Mouse (Mus musculus) midbrain, embryonic 14.5 days (tissue): ENCODE data around the gene Reep3. TPM values are rescaled to one million over a fixed set of nuclear protein-coding genes. Genes with fewer than 3 reads are reported as not detected.

ENCODE experiments used
- ATAC-seq: fragments of 200-750 bp; cut with Nextera tagmentation; 2 replicates; pipeline ENCODE4 v1.8.0; 2017; ENCODE audit warnings: moderate number of reproducible peaks, moderate library complexity; ENCODE audit not compliant: low FRiP score, low TSS enrichment
- DNase-seq: peaks from one replicate; pipeline ENCODE4 v3.0.0-alpha.2; 2015
- H3K27ac ChIP-seq: fragments of 300-500 bp; sonication (generic); replicated peaks from 2 replicates; pipeline ENCODE4 v1.5.1; 2014; ENCODE audit warnings: mild to moderate bottlenecking, low read depth, low read length, moderate library complexity
- H3K27me3 ChIP-seq: fragments of 300-500 bp; sonication (generic); 2 replicates; pipeline ENCODE4 v1.6.1; 2014; ENCODE audit warnings: low read length, control low read depth, mixed read lengths; ENCODE audit not compliant: control insufficient read depth, insufficient read depth
- H3K36me3 ChIP-seq: fragments of 300-500 bp; sonication (generic); 2 replicates; pipeline ENCODE4 v1.6.1; 2014; ENCODE audit warnings: low read length, control low read depth; ENCODE audit not compliant: control insufficient read depth, insufficient read depth
- H3K4me1 ChIP-seq: fragments of 300-500 bp; sonication (generic); 2 replicates; pipeline ENCODE4 v1.6.1; 2014; ENCODE audit warnings: mild to moderate bottlenecking, antibody characterized with exemption, low read length, control low read depth; ENCODE audit not compliant: control insufficient read depth, insufficient read depth
- H3K4me2 ChIP-seq: fragments of 300-500 bp; sonication (generic); 2 replicates; pipeline ENCODE4 v1.6.1; 2014; ENCODE audit warnings: mild to moderate bottlenecking, low read length, moderate library complexity
- H3K4me3 ChIP-seq: fragments of 300-500 bp; sonication (generic); replicated peaks from 2 replicates; pipeline ENCODE4 v1.5.1; 2014; ENCODE audit warnings: low read depth, low read length
- H3K9ac ChIP-seq: fragments of 300-500 bp; sonication (generic); replicated peaks from 2 replicates; pipeline ENCODE4 v1.6.1; 2014; ENCODE audit warnings: mild to moderate bottlenecking, low read length, moderate library complexity
- H3K9me3 ChIP-seq: fragments of 300-500 bp; sonication (generic); 2 replicates; pipeline ENCODE4 v1.6.1; 2016; ENCODE audit warnings: low read length, control low read depth, mixed read lengths; ENCODE audit not compliant: control insufficient read depth
- WGBS: fragments of 180-500 bp; shearing (Covaris S2); extraction: QIAGEN DNeasy Blood & Tissue Kit; methylation state at CpG from one replicate; pipeline ENCODE4 v1.1.7; 2014; 5-methylcytosine and 5-hydroxymethylcytosine counted together
- polyA plus RNA-seq: library from polyadenylated mRNA; unstranded; fragments of >200 nt; fragmentation: Nextera tagmentation; extraction: Ambion mirVana; gene quantifications from 2 replicates; pipeline ENCODE4 v1.2.1, GENCODE M21; 2014

Reep3 gene
- polyA plus RNA-seq, 1 experiment from 2014 or later = 35.5 TPM

DNA sequence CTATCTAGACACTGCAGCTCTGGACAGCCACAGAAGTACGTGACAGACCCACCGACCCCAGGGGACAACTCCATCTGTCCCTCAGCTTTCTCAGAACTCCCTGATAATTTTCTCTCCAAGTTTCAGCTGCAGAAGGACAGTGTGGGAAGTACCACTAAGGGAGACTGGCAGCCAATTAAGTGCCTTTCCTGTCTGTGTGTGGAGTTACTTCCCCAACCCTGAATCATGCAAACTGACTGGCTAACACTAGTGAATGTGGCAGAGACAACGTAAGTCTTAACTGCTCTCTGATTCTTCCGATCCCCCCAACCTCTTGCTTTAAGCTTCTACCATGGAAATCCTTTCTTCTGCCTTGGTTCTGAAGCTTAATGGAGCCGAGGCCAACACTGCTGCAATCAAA is 60.6 kb downstream of the Reep3 start:
- no peak for DNase-seq
- H3K4me1 ChIP-seq = no peaks in the 10 kb centered on the region
- H3K36me3 ChIP-seq = peaks cover 4% of the 10 kb centered on the region; the same call in 1 of the 2 replicates
- no peak overlapping the region for H3K4me2 ChIP-seq
- no peaks in the 10 kb centered on the region for H3K27me3 ChIP-seq
- no peak overlapping the region for H3K4me3 ChIP-seq
- ATAC-seq = no peak
- H3K9me3 ChIP-seq = no peaks in the 10 kb centered on the region
- 79% methylated on average over 5 of the region's 5 CpGs for WGBS
- H3K9ac ChIP-seq = no peak overlapping the region
- no peak overlapping the region for H3K27ac ChIP-seq

DNA sequence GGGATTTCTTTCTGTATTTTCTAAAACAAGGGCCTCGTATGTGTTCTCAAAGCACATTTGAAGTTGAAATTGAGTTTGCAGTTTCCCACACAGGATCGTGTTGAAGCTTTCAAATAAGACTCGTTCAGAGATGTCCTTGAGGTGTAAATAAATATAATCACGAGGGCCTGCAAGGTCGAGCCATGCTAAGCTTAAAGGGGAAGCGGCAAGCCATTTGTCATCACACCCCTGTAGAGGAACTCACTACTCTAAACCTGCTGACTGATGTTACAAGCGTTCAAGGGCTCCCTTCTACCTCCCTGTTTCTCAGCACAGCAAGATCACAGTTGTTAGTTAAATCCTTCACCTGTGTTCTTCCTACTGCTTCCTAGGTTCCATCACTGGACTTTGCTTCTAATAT is 65.6 kb downstream of the Reep3 start:
- peaks cover 4% of the 10 kb centered on the region; the same call in 1 of the 2 replicates for H3K4me1 ChIP-seq
- peaks cover 4% of the 10 kb centered on the region; the same call in 1 of the 2 replicates for H3K36me3 ChIP-seq
- H3K27me3 ChIP-seq = no peaks in the 10 kb centered on the region
- no peak for DNase-seq
- no peak for ATAC-seq
- H3K9me3 ChIP-seq = no peaks in the 10 kb centered on the region
- no peak overlapping the region for H3K4me2 ChIP-seq
- H3K27ac ChIP-seq = no peak overlapping the region
- 84% methylated on average over 7 of the region's 7 CpGs for WGBS
- no peak overlapping the region for H3K9ac ChIP-seq
- H3K4me3 ChIP-seq = no peak overlapping the region

DNA sequence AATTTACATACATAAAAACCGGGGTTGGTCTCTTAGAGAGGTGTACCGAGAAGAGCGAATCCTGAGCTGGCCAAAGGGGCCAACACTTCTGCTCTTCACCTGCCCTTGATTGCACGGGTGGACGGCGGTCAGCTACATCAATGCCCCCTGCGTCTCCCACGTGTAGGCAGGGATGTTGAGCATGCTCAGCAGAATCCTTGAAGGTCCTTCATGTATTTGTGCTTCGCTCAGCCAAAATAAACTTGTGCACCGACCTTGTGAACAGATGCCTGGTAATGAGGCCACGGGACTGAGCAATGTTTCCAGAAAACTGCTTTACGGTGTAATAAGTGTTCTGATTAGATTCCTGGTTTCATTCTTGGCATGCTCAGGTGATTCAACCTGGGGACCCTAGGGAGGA is 67.4 kb downstream of the Reep3 start:
- Histone ChIP-seq H3K4me2 (no peak overlapping the region), H3K9ac (no peak overlapping the region)

DNA sequence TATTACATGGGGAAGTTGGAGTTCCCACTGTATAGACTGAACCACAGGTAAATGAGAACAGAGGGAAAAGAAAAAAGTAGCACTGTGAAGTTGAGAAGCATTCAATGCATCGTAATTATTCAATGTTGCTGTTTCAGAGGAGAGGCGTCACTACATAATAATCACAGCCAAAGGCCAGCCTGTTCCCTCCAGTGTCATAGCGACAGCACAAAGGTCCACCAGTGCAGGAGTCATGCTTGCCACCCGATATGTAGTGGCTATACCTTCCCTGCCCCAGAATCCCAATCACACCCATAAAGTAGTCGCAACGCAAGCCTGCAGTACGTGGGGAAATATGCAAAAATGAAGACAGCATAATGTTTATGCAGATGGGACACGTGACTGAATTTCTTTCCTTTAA is 70.4 kb downstream of the Reep3 start:
- Histone ChIP-seq H3K4me1 (peaks cover 12% of the 10 kb centered on the region; the same call in 1 of the 2 replicates), H3K27ac (peak overlapping the region; percentile 52), H3K4me3 (no peak overlapping the region), H3K36me3 (0 out of 2 replicates have a peak, but pooled peaks cover 3% of the 10 kb centered on the region), H3K9ac (no peak overlapping the region), H3K27me3 (no peaks in the 10 kb centered on the region), H3K4me2 (no peak overlapping the region), H3K9me3 (no peaks in the 10 kb centered on the region)
- 66% methylated on average over 8 of the region's 8 CpGs for WGBS
- DNase-seq = no peak
- ATAC-seq = peak; percentile 43; the same call in 1 of the 2 replicates

More for the DNA sequence above, 67.4 kb downstream of the Reep3 start:
- DNase-seq = no peak
- Histone ChIP-seq H3K27ac (no peak overlapping the region), H3K36me3 (peaks cover 4% of the 10 kb centered on the region; the same call in 1 of the 2 replicates), H3K9me3 (no peaks in the 10 kb centered on the region), H3K27me3 (no peaks in the 10 kb centered on the region), H3K4me3 (no peak overlapping the region), H3K4me1 (peaks cover 12% of the 10 kb centered on the region; the same call in 1 of the 2 replicates)
- 84% methylated on average over 12 of the region's 12 CpGs for WGBS
- no peak for ATAC-seq

DNA sequence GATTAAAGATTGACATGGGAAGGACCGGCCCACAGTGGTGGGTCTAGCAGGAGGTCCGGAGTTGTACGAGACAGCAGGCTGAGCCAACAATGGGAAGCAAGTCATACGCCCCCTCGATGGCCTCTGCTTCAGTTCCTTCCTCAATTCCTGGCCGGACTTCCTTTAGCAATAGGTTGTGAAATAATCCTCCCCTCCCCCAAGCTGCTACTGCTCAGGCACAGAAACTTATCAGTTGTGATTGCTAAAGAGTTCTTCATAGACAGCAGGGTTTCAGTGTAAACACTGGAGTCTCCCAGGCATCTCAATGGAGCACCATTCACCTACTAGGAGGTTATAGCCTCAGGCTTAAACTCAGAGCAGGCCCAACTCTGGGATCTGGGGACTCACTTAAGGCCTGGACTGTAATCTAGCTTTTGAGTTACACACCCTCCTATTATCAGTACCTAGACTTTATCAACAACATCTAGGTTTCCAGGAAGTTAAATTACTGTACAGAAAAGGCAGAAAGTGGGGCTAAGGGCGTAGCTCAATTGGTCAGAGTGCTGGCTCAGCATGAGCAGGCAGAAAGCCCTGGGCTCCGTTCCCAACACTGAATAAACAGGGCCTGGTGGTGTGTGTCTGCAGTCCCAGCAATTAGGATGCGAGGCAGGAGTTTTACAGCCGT is 71.0 kb downstream of the Reep3 start:
- 56% methylated on average over 10 of the region's 10 CpGs for WGBS
- no peaks in the 10 kb centered on the region for H3K27me3 ChIP-seq
- H3K36me3 ChIP-seq = 0 out of 2 replicates have a peak, but pooled peaks cover 7% of the 10 kb centered on the region
- H3K9me3 ChIP-seq = no peaks in the 10 kb centered on the region
- no peak overlapping the region for H3K4me3 ChIP-seq
- H3K4me2 ChIP-seq = no peak overlapping the region
- ATAC-seq (no peak), DNase-seq (peak; percentile 73)
- no peak overlapping the region for H3K9ac ChIP-seq
- peak overlapping the region; percentile 52 for H3K27ac ChIP-seq
- peaks cover 12% of the 10 kb centered on the region; the same call in 1 of the 2 replicates for H3K4me1 ChIP-seq

DNA sequence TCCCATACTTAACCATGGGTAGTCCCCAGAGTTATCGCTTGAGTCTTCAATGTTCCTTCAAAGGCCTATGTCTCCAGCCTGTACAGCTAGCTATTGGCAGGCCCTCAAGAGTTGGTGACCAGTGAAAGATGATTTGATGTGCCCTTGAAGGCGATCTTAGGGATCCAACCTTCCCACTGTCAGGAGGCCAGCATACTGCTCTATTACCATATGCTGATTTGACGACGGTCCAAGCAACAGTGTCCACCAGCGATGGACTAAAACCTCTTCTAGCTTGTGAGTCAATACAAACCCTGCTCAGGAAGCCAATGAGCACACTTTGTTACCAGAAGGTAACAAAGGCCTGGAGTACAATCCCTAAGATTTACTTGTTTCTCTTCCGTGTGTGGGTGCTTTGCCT is 72.4 kb downstream of the Reep3 start:
- Histone ChIP-seq H3K4me2 (no peak overlapping the region), H3K4me3 (no peak overlapping the region), H3K9ac (no peak overlapping the region), H3K36me3 (0 out of 2 replicates have a peak, but pooled peaks cover 7% of the 10 kb centered on the region), H3K27me3 (no peaks in the 10 kb centered on the region), H3K9me3 (no peaks in the 10 kb centered on the region), H3K4me1 (peaks cover 12% of the 10 kb centered on the region; the same call in 1 of the 2 replicates), H3K27ac (no peak overlapping the region)
- DNase-seq = no peak
- no peak for ATAC-seq
- WGBS = 97% methylated on average over 6 of the region's 6 CpGs

DNA sequence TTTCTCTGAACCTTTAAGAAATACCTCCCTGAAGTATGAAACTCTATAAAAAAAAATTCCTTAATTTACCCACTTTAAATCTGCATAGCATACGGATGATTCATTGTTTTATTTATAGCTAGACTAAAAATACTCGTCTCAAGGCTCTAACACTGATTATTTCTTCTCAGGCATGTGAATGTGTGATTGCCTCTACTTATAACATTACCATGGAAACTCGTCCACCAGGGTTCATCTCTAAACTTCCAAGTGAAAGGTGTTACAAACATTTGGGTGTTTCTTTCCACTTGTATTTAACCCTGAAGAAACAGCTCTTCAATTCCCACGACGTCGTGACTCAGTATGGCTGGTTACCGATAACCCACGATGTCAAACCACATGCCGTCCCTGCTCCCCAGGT is 73.7 kb downstream of the Reep3 start:
- no peak overlapping the region for H3K4me3 ChIP-seq
- 94% methylated on average over 9 of the region's 9 CpGs for WGBS
- no peaks in the 10 kb centered on the region for H3K9me3 ChIP-seq
- H3K27me3 ChIP-seq = no peaks in the 10 kb centered on the region
- ATAC-seq = no peak
- H3K9ac ChIP-seq = no peak overlapping the region
- DNase-seq = no peak
- peaks cover 12% of the 10 kb centered on the region; the same call in 1 of the 2 replicates for H3K4me1 ChIP-seq
- 0 out of 2 replicates have a peak, but pooled peaks cover 7% of the 10 kb centered on the region for H3K36me3 ChIP-seq
- H3K4me2 ChIP-seq = no peak overlapping the region
- no peak overlapping the region for H3K27ac ChIP-seq

DNA sequence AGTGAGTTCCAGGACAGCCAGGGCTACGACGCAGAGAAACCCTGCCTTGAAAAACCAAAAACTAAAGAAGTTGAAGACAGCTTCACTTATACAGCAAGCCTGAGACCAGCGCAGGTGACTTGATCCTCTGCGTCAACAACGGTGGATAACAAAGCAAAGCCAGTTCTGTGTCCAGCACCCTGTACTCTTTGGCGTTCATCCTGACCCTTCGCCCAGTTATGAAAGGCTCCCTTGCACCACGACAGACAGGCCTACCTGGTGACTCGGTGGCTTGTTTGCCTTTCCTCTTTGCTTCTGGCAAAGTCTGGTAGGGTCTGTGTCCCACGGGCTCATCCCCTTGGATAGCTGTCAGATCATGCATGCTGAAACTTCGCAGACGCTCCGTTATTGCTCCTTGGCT is 75.3 kb downstream of the Reep3 start:
- H3K27ac ChIP-seq = no peak overlapping the region
- H3K27me3 ChIP-seq = no peaks in the 10 kb centered on the region
- H3K4me3 ChIP-seq = no peak overlapping the region
- no peak overlapping the region for H3K4me2 ChIP-seq
- 0 out of 2 replicates have a peak, but pooled peaks cover 7% of the 10 kb centered on the region for H3K36me3 ChIP-seq
- H3K4me1 ChIP-seq = peaks cover 11% of the 10 kb centered on the region; the same call in 1 of the 2 replicates
- WGBS = 89% methylated on average over 13 of the region's 13 CpGs
- H3K9ac ChIP-seq = no peak overlapping the region
- DNase-seq = no peak
- H3K9me3 ChIP-seq = no peaks in the 10 kb centered on the region
- ATAC-seq = no peak

DNA sequence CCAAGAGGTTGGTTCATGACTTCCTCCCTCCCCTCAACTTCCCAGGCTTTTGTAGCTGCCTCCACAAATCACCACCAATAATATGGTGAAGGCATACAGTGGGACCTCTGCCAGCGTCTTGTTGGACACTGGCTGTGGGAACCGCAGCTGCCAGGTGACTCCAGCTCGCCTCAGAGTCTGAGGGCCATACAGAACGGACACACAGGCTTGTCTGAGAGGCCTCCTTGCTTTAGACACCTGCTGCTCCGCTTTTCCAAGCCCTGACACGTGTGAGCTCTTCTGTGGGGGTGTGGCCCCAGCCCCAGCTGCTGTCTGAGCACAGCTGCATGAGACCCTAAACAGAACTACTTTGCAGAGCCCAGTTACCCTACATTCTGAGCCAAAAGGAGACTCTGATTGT is 77.9 kb downstream of the Reep3 start:
- Histone ChIP-seq H3K27me3 (no peaks in the 10 kb centered on the region), H3K9me3 (no peaks in the 10 kb centered on the region), H3K4me3 (no peak overlapping the region), H3K9ac (no peak overlapping the region), H3K4me1 (no peaks in the 10 kb centered on the region), H3K36me3 (peaks cover 10% of the 10 kb centered on the region; the same call in 1 of the 2 replicates), H3K27ac (no peak overlapping the region), H3K4me2 (no peak overlapping the region)
- DNase-seq (peak; percentile 40), ATAC-seq (no peak)
- 46% methylated on average over 6 of the region's 6 CpGs for WGBS
